Mouse (Mus musculus): ENCODE results near the gene Pik3cd.

Gene Pik3cd

GRCm38 (mm10) chr4:149702210-149702979 lies at the start of gene Pik3cd:
Gene Pik3cd (minus strand): TSS chr4:149702571.
- ChIA-PET POLR2A (interaction anchor here in 3 of 4 experiments (0.6 to 2.1 kb wide), 23 partner anchors 11 to 1095 kb away, joined by 3 to 13 read pairs (median 4); partner anchors contain the start of genes Tmem201 (in 2 of the 3) and Slc25a33 (in 1 of the 3)), CTCF (interaction anchor here (0.6 to 3.1 kb wide), 13 partner anchors 8 to 336 kb away, joined by 3 to 10 read pairs (median 3); partner anchors contain the start of gene Tmem201 (in 1 of the 4))

- CTCF ChIA-PET = interaction anchor here in 3 of 4 experiments (0.6 to 1.0 kb wide), 5 partner anchors 13 to 386 kb away, joined by 3 to 5 read pairs (median 3); partner anchors contain the start of gene Tmem201 (in 1 of the 3)
- POLR2A ChIA-PET = interaction anchor here in 3 of 4 experiments (0.6 to 2.0 kb wide), 8 partner anchors 10 to 244 kb away, joined by 3 to 6 read pairs (median 4); partner anchors contain the start of gene Slc25a33 (in 1 of the 3)
These were observed 48.3 kb upstream of the Pik3cd start for GRCm38 (mm10) chr4:149750671-149751070.

GRCm38 (mm10) chr4:149749663-149750015 lies 47.3 kb upstream of the Pik3cd start:
- ChIA-PET POLR2A (interaction anchor here in 3 of 4 experiments (0.5 to 2.0 kb wide), 10 partner anchors 10 to 337 kb away, joined by 3 to 6 read pairs (median 3); partner anchors contain the start of genes Gpr157 (in 1 of the 3), Slc25a33 (in 1 of the 3) and Tmem201 (in 1 of the 3)), CTCF (interaction anchor here in 2 of 4 experiments (1.0 to 1.3 kb wide), 4 partner anchors 12 to 100 kb away, joined by 3 read pairs; partner anchors contain the start of gene Tmem201 (in 1 of the 2))

GRCm38 (mm10) chr4:149749003-149749662 lies 46.8 kb upstream of the Pik3cd start:
- ChIA-PET POLR2A (interaction anchor here in 3 of 4 experiments (0.5 to 2.0 kb wide), 10 partner anchors 11 to 338 kb away, joined by 3 to 4 read pairs (median 3); partner anchors contain the start of genes Gpr157 (in 1 of the 3), Slc25a33 (in 1 of the 3) and Tmem201 (in 1 of the 3)), CTCF (interaction anchor here in 2 of 4 experiments (0.5 to 1.3 kb wide), 3 partner anchors 23 to 100 kb away, joined by 3 to 5 read pairs (median 3); no protein-coding TSS in a partner anchor)

DNA sequence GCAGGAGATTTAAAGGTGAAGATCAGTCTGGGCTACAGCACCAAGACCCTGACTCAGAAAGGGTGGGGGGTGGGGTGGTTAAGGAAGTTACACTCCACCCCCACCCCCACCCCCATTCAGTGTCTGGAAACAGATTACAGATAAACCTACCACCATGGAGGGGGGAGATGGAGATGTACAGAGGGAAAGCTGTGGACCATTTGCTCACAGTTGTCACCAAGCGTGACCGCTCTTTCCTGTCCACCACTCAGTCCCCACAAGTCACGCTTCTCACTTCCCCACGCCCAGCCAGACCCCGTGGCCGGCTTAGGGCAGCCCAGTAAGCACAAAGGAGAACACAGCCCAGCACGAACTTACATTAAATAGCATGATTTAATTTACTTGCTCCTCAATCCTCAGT lies 41.7 kb upstream of the Pik3cd start:
- ChIA-PET CTCF (interaction anchor here in 2 of 4 experiments (0.6 to 1.6 kb wide), 4 partner anchors 11 to 215 kb away, joined by 3 to 8 read pairs (median 4); no protein-coding TSS in a partner anchor), POLR2A (interaction anchor here in 3 of 4 experiments (0.6 to 2.8 kb wide), 12 partner anchors 12 to 223 kb away, joined by 3 to 15 read pairs (median 3); no protein-coding TSS in a partner anchor)

DNA sequence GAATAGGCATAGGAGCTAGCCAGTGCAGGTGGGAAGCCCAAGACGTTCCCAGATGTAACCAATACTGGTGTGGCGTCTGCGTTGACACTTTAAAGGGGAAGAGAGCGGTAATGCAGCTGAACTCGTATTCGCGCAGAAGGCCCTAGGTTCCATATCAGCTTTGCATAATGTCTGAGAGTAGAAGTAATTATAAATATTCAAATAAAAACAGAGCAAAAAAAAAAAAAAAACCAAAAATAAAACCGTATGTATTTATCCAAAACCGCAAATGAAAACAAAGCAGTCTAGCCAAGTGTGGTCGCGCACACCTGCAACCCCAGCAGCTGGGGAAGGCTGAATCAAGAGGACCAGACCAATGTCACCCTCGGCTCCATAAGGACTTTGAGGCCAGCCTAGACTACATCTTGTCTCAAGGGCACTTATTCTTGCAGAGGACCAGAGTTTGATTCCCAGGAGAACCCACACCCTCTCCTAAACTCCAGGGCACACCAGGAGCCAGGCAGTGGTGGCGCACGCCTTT lies 39.7 kb upstream of the Pik3cd start:
- CTCF ChIA-PET = interaction anchor here in 2 of 4 experiments (0.6 to 0.7 kb wide), 3 partner anchors 16 to 114 kb away, joined by 3 to 6 read pairs (median 5); no protein-coding TSS in a partner anchor
- POLR2A ChIA-PET = interaction anchor here (0.6 to 1.1 kb wide), 4 partner anchors 9 to 366 kb away, joined by 3 to 4 read pairs (median 4); no protein-coding TSS in a partner anchor

DNA sequence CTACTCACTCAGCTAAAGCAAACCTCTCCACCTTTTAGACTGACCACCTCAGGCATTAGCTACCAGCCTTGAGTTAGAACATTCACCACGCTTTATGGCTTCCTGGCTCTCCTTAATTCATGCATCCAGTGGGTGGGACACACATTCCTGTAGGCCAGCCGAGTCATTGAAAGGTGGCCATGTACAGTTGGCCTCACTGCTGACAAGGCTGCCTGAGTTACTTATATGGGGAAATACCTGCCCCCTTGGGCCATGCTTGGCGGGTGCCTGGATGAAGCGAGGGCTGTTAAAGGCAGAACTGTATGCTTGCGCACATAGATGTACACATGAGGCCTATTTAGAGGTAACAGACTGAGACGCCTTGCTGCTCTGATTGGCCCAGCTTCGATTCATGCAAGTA lies 37.9 kb upstream of the Pik3cd start:
- CTCF ChIA-PET = interaction anchor here in 2 of 4 experiments (0.8 to 1.6 kb wide), 3 partner anchors 12 to 29 kb away, joined by 3 to 8 read pairs (median 4); no protein-coding TSS in a partner anchor
- POLR2A ChIA-PET = interaction anchor here in 3 of 4 experiments (0.5 to 4.1 kb wide), 14 partner anchors 10 to 259 kb away, joined by 3 to 39 read pairs (median 4); partner anchors contain the start of gene Slc25a33 (in 2 of the 3)

DNA sequence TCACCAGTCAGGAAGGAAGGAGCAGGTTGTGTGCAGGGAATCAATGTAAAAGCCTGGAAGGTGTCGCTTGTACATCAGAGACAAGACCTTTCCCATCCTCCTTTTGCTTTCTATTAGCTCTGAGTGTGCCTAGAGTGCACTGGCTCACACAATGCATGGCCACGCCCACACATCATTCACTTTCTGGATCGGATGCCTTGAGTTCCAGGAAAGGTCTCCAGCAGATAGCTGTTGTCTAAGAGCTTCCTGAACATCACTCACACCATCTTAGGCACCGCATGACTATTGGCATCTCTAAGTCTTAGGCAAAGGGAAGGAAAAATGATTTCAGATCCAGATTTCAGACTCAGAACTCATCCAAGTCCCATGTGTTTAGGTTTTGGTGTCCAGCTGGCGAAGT lies 37.1 kb upstream of the Pik3cd start:
- ChIA-PET CTCF (interaction anchor here in 3 of 4 experiments (0.6 to 5.8 kb wide), 9 partner anchors 8 to 1440 kb away, joined by 3 to 47 read pairs (median 4); partner anchors contain the start of gene H6pd (in 1 of the 3)), POLR2A (interaction anchor here in 3 of 4 experiments (0.6 to 4.1 kb wide), 19 partner anchors 8 to 473 kb away, joined by 3 to 39 read pairs (median 3); partner anchors contain the start of gene Slc25a33 (in 2 of the 3))

DNA sequence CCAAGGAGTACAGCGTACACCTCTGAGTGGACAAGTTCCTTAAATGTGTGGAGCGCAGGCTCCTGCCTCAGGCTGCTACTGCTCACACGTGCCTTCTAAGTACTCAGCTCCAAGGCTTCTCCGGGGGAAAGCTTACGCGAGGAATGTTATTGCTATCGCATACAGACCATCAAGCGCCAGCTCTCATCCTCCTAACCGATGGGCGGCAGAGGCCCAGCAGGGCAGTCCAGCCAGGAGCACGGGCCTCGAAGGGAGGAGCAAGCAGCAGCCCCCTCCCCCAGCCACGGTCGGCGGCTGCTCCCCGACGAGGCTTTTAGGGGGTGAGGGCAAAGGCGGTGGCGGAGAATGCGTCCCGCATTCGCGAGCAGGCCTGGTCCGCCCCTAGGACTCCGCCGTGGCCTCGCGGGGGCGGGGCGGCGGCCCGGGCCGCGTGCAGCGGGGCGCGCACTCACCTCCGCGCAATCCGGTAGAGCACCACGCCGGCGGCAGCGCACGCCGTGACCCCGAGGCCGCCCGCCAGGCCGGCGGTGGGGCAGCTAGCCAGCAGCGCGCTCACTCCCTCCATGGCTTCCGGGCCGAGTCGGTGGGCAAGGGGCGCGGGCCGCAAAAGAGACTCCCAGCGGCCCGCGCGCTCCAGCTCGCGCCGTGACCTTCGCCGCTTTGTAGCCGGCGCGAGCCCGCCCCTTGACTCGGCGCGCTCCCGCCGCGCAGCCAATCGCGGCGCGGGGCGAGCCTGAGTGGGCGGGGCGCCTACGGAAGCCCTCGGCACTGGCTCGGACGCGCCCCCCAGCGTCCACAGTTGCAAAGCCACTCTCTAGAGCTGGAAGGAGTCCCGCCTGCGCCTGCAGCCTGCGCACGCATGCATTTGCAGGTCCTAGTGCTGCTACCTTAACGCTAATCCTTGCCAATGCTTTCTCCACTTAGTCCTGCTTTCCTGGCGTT lies 35.3 kb upstream of the Pik3cd start, which contains the start of gene Tmem201:
Tmem201 (minus strand) TSS at position 662 of the 942 bp plus-strand sequence.
- POLR2A ChIA-PET = interaction anchor here (0.6 to 4.1 kb wide), 39 partner anchors 9 to 992 kb away, joined by 3 to 39 read pairs (median 5); partner anchors contain the start of genes Pik3cd (in 2 of the 4), Slc25a33 (in 2 of the 4) and Gpr157 (in 1 of the 4)

GRCm38 (mm10) chr4:149736581-149736980 lies 34.2 kb upstream of the Pik3cd start:
- ChIA-PET POLR2A (interaction anchor here in 3 of 4 experiments (0.6 to 4.1 kb wide), 25 partner anchors 8 to 502 kb away, joined by 3 to 39 read pairs (median 5); partner anchors contain the start of genes Pik3cd (in 2 of the 3), Slc25a33 (in 2 of the 3) and Gpr157 (in 1 of the 3)), CTCF (interaction anchor here (0.6 to 5.8 kb wide), 17 partner anchors 9 to 1547 kb away, joined by 3 to 47 read pairs (median 4); no protein-coding TSS in a partner anchor)

More for the DNA sequence above, 35.3 kb upstream of the Pik3cd start, which contains the start of gene Tmem201:
- CTCF ChIA-PET = interaction anchor here (0.5 to 5.8 kb wide), 42 partner anchors 8 to 1054 kb away, joined by 3 to 47 read pairs (median 4); partner anchors contain the start of gene Pik3cd (in 1 of the 4)

DNA sequence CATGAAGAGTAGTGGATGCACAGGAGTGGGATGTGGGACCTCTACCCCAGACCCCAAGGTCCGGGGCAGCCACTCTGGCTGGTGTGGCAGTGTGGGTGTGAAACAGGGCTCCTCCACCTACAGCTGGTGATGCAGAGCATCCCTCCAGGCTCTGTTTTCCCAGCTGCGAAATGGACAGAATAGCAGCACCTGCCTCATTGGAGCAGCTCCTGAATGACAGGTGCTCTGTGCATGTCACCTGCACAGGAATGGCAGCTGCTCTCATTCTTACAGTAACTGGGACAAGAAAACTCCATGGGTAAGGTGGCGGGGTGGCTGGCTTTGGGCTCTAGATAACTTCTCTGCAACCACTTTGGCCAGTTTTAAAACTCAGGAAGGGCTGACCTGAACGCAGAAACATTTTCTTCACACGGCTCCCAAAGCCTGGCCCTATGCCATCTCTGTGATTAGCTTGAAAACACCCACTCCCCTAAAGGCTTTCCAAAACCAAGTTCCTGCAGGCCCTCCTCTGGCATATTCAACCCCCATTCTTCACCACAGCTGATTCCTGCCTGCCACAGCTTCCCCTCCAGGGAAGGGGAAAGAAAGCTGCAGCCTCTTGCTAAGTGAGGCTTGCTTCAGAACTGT lies 33.4 kb upstream of the Pik3cd start:
- CTCF ChIA-PET = interaction anchor here in 2 of 4 experiments (1.2 to 5.8 kb wide), 3 partner anchors 10 to 64 kb away, joined by 4 to 47 read pairs (median 7); no protein-coding TSS in a partner anchor
- POLR2A ChIA-PET = interaction anchor here in 2 of 4 experiments (1.3 to 1.4 kb wide), 2 partner anchors 9 to 21 kb away, joined by 3 to 4 read pairs; no protein-coding TSS in a partner anchor

DNA sequence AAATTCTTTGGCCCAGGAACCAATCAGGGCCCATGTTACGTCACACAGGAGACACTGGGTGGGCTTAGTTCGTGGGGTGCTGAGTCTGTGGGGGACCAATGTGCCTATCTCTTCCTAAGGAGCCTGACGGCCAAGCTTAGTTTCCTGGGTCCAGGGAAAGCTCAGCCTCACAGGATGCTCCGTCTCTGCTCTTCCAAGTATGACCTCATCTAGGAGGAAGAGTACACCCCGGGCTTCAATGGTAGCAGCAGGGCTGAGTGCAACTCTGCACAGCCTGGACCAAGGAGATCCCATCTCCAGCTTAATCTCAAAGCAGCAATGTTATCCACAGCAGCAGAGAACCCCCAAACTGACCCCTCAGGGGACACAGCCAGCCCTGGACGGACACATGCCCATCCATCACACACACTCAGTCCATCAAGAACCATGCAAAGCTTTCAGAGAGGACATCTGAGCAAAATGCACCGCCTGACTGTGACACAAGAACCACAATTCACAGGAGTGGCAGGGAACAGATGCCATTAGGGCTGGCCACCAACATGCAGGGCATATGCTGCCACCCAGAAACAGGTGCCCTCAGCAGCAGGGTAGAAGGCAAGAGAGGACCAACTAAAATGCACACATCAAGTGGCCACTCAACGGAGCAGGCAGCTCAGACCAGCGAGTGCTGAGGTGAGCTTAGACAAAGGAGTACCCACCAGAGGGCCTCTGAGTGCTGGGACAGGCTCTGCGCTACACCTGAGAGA lies 32.5 kb upstream of the Pik3cd start:
- ChIA-PET CTCF (interaction anchor here in 2 of 4 experiments (1.6 to 5.8 kb wide), 2 partner anchors 9 to 18 kb away, joined by 7 to 47 read pairs; no protein-coding TSS in a partner anchor), POLR2A (interaction anchor here in 3 of 4 experiments (0.6 to 1.4 kb wide), 6 partner anchors 10 to 225 kb away, joined by 3 to 7 read pairs (median 3); no protein-coding TSS in a partner anchor)

GRCm38 (mm10) chr4:149734246-149734645 lies 31.9 kb upstream of the Pik3cd start:
- CTCF ChIA-PET = interaction anchor here in 2 of 4 experiments (0.8 to 5.8 kb wide), 2 partner anchors 9 to 20 kb away, joined by 3 to 47 read pairs; no protein-coding TSS in a partner anchor
- POLR2A ChIA-PET = interaction anchor here in 3 of 4 experiments (0.6 to 3.1 kb wide), 9 partner anchors 10 to 225 kb away, joined by 3 to 15 read pairs (median 3); no protein-coding TSS in a partner anchor

DNA sequence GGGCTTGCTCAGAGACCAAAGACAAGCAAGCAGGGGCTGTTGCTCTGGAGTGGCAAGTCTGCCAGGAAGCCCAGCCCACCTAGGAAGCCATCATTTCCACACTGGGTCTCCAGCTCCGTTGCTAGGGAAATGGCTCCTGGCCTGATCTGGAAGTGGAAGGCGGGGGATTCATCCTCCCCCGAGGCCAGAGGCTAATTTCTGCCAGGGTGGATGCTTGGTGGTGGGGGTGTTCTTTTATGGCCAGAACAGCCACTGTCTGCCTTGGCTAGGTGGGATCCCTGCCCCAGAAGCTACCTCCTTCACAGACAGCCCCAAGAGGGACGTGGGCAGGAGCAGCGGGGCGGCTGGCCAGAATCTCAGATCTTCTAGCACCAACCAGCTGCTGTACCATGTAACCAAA lies 31.4 kb upstream of the Pik3cd start:
- CTCF ChIA-PET = interaction anchor here in 2 of 4 experiments (0.8 to 1.3 kb wide), 2 partner anchors 10 to 20 kb away, joined by 3 to 4 read pairs; no protein-coding TSS in a partner anchor
- POLR2A ChIA-PET = interaction anchor here in 2 of 4 experiments (0.6 to 3.1 kb wide), 9 partner anchors 8 to 327 kb away, joined by 3 to 15 read pairs (median 3); no protein-coding TSS in a partner anchor

All from embryonic stem cell, embryonic (primary cell).